Mouse (Mus musculus) cerebellum, adult 18-20 months (tissue): Measurements from ENCODE around the gene Ccl24.
"Not testable (repeated sequence)": the region's sequence is repeated elsewhere in the genome, so short reads cannot be mapped to it uniquely, and the experiment has no call there.

Source experiments
- DNase-seq, 2 experiments: peaks; one replicate each; pipeline ENCODE4 v3.0.0; 2021

Gene Ccl24

DNA sequence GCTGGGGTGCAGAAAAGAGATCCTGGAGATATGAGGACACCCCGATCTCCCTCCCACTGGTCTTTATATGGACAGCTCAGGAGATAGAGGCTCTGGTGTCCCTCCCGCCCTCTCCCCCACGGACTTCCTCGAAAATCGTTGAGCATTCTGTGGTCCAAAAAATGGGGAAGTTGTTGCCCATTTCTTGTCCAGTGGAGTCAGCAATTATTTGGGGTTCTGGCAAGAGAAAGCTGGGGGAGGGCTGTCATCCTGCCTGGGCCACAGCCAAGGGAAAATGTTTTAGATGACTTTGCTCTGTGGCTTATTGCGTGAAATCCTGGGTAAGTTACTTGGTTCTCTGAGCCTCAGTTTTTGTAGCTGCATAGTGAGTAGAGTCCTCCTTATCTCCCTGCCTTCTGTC lies at the start of gene Ccl24:
TSS of gene Ccl24 (minus strand) at position 44 of the 400 bp plus-strand sequence.
- DNase-seq, result no peak

DNA sequence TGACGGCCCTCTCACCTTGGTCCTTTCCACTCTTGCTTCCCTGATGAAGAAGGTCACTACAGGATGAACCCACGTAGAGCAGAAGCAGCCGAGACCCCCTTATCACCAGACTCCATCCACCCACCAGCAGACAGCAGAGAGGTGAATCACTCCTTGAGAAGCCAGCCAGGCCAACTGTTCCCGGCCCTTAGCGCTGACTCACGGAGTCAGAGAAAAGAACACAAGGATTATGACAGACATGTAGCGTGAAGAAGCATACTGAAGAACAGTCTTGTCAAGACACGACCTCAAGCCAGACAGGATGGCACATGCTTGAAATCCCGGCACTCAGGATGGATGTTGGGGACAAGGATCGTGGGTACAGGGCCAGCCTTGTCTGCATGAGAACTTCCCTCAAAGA lies 48.9 kb upstream of the Ccl24 start:
- DNase-seq, result no peak

DNA sequence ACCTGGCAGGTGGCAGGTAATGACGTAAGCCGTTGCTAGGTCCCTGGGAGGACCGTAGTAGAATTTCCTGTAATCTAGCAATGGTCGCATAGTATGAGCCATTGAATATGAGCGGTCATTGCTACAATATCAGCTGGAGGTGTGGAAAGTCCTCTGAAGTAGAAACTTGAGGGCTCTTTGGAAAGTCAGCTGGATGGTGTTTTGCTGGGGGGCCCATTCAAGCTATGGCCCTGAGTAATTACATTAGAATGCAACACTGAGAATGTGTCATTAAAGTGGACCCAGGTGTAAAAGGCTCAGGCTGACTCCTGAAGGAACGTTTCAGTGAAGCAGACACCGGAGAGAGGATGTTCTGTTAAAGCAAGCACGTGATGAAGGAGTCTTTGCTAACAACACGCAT lies 47.7 kb upstream of the Ccl24 start:
- DNase-seq, result no peak

DNA sequence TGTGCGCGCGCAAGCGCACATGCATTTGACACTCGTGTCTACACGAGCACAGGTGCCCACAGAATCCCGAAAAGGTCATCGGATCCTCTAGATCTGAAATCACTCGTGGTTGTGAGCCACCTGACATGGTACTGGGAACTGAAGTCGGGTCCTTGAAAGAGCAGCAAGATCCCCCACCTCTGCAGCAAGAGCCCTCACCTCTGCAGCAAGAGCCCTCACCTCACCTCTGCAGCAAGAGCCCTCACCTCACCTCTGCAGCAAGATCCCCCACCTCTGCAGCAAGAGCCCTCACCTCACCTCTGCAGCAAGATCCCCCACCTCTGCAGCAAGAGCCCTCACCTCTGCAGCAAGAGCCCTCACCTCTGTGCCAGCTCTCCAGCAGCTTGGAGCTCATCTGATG lies 46.9 kb upstream of the Ccl24 start:
- DNase-seq, result not testable (repeated sequence)

DNA sequence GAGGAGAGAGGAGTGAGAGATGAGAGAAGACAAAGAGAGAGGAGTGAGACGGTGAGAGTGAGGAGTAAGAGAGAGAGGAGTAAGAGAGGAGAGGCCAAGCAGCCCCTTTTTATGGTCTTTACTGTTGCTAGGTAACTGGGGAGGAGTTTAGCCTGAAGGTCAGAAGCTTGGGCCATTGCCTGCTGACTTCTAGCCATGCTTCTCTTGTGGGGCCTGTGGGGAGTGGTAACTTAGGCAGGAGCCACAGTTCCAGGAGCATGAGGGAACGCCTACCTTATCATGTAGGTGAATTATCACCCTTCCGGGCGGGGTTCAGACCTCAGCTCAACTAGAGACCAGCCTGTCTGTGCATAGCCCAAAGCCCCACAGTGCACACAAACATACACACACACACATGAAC lies 36.9 kb upstream of the Ccl24 start:
- DNase-seq, result no peak

DNA sequence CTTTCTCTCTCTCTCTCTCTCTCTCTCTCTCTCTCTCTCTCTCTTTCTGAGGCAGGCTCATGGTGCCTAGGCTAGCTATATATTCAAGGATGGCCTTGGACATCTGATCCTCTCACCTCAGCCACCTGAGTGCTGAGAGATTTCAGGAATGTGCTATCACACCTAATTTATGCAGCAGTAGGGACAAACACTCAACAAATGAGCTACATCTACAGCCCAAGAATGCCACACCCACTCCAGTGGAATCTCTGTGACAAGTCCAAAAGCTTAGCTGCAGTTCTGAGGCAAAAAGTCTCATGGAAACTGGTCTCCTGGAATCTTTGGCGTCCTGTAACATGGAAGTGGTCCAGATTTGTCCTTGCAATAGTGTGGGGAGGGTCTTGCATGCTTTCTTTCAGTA lies 34.7 kb upstream of the Ccl24 start:
- DNase-seq, result no peak

DNA sequence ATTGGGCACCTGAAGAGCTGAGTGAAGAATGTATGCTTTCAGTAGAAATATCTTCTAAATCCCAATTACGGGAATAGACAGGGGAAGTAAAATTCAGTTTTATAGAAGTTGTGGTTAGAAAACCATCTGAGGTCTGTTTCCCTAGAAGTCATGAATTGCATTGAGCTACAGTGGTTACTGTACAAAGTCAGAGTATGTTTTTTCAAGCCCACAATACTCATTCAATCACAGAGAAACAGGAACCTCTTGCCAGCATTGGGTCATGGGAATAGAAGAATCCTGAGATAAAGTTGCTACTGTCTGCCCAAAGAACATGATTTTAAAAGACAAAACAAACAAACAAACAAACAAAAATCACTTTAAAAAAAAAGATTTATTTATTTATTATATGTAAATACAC lies 33.9 kb upstream of the Ccl24 start:
- DNase-seq, result not testable (repeated sequence)

DNA sequence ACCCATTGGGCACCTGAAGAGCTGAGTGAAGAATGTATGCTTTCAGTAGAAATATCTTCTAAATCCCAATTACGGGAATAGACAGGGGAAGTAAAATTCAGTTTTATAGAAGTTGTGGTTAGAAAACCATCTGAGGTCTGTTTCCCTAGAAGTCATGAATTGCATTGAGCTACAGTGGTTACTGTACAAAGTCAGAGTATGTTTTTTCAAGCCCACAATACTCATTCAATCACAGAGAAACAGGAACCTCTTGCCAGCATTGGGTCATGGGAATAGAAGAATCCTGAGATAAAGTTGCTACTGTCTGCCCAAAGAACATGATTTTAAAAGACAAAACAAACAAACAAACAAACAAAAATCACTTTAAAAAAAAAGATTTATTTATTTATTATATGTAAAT lies 31.8 kb upstream of the Ccl24 start:
- DNase-seq, result not testable (repeated sequence)

DNA sequence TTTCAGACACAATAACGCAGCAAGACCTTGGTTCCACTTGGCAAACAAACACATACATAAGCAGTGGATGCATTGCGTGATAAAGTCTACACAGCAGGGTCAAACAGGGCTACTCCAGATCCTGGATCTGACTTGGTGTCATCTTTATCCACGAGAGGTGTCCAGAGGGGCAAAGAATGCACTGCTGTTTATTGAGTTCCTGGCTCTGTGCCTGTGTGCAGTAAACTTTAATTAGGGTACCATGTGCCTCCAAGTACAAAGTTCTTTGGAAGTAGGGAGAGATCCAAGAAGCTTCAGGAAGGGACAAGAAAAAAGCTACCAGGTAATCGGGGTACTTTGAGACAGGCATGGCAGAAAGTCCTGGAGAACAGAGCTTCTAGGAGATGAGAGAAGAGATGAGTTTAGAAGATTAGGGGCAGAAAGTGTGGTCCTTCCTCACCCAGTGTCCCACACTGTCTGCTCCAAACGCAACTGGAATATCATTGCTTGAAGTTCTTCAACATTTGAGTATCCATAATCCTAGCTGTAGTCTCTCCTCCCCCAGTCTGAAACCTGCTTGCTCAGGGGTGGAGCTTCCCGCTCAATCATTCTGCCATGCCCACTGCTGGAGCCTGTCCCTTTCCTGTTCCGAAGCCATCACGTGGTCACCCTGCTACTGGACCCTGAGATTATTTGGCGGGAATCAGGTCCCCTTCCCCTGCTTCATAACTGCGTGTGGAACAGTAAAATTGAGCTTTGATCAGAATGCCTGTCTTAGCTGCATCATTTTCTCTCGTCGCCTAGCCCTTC lies 17.3 kb upstream of the Ccl24 start:
- no peak for DNase-seq

DNA sequence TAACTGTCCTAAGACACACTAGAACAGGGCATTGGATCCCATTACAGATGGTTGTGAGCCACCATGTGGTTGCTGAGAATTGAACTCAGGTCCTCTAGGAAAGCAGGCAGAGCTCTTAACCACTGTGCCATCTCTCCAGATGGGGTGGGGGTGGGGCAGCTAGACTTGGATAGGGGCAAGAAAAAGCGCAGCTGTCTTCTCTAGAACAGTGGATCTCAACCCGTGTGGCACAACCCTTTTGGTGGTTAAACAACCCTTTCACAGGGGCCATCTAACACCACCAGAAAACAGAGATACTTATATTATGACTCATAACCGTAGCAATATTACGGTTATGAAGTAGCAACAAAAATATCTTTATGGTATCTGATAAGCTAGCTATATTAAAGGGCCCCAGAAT lies 14.9 kb upstream of the Ccl24 start:
- no peak for DNase-seq

DNA sequence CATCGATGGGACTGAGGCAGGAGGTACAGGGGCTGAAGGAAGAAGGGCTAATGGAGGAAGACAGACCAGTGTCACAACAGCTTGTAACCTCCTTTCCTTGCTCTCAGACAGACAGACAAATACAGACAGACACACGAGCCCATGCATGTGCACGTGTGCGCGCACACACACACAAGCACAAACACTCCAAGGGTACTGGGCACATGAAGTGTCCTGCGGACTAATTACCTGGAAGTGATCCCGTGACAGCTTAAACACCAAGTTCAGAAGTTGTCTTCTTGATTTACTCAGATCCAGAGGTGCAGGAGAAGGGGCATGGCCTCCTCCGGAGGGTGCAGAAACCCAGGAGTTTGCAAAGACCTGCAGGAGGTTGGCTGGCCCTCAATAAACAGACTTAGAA lies 12.8 kb upstream of the Ccl24 start:
- DNase-seq, result no peak

DNA sequence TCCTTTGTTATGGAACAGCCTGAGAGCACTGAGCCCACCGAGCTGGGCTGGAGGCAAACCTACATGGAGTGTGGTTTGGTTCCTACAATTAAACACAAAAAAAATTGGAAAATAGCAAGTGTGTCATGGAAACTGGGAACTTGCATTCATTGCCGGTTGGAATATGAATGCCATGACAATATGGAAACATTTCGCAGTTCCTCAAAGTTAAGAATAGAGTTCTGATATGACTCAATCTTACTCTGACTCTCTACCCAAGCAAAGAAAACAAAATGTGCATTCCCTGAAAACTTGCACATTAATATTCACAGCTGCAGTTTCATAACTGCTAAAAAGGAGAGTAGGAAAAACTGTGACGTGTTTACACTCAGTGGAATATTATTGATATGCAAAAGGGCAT lies 9.5 kb upstream of the Ccl24 start:
- no peak for DNase-seq

DNA sequence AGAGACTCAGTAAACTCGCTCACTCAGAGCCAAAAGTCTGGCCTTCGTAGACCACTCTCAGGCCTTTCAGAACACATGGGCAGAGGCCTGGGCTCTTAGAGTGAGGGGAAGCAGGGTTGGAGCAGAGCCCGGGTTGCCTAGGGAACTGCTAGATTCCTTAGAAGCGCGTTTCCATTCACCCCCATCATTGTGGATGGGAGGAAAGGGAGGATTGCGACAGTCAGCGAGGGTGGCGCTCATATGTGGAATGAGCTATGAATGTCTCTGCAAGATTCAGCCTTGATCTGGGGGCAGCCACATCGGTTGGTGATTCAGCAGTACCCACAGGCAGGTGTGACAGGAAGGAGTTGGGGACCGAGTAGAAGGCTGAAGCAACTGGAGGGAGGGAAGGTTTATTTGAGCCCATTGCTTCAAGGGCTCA lies 6.5 kb upstream of the Ccl24 start:
- no peak for DNase-seq

DNA sequence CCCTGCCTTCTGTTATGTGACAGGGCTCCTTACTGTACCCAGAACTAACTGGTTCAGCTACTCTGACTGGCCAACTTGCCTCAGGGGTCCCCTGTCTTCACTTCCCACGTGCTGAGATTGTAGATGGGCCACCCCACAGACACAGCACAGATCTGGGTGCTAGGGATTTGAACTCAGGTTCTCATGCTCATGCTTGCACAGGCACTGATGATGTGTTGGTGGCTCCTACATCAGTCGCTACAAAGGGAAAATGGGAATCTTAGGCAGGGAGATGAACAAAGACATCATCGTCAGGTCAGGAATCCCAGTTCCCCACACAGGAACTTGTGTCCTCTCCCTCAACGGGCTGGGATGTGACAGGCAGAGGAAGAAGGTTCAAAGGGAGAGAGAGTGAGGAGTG lies 3.2 kb upstream of the Ccl24 start:
- no peak for DNase-seq

DNA sequence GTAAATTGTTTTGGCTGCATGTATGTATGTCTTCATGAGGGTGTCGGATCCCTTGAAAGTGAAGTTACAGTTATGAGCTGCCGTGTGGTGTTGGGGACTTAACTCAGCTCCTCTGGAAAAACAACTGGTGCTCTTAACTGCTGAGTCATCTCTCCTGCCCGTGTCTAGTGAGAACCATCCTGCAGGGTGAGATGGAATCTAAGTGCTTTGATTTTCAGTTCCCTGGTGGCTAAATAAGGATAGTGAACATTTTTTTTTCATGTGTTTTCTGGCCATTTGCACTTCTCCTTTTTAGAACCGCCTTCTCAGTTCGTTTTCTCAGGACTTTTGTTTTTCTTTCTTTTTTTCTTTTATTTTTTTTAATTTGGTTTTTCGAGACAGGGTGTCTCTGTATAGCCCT lies 4.2 kb downstream of the Ccl24 start:
- DNase-seq, result no peak

DNA sequence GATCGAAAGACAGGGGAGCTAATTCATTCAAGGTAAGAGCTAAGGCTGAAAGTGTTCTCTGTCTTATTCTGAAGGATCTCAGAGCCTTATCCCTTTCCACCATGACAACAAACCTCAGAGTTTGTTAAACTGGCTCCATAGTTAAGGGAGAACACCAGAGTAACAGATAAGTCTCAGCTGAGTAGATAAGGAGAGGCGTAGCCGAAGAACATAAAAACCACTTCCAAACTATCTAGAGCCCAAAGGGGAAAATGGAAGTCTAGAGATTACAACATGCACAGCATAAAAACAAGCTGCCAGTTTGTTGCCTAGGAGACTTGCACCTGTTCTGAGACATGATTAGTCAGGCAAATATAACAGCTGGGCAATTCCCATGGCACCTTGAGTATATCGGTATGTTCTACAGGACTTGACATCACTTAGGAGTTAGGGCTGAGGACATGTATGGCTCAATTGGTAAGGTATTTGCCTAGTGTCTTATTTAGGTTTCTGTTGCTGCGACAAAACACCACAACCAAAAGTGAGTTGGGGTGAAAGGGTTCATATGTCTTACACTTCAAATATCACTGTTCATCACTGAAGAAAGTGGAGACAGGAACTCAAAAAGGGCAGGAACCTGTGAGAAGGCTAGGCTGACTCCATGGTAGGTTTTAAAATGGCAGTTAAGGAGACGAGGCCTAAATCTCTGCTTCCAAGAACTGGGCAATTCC lies 5.1 kb downstream of the Ccl24 start:
- DNase-seq, result no peak

DNA sequence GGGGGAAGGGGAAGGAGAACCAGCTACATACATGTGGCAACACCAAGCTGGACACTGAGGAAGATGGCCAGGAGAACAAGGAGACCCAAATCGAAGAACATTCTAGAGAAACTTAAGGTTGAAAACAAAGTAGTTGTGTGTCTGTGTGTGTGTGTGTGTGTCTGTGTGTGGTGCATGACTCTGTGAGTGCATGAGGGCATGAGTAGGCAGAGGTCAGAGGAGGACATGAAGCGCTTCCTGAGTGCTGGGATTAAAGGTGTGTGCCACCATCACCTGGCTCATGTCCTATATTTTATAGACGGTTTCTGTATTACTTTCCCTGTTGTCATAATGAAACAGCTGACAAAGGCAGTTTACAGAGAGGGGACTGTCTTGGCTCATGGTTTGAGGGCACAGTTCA lies 9.4 kb downstream of the Ccl24 start, which contains the start of gene Ccl26:
TSS of gene Ccl26 (minus strand) at position 101 of the 400 bp plus-strand sequence.
- DNase-seq, result no peak

DNA sequence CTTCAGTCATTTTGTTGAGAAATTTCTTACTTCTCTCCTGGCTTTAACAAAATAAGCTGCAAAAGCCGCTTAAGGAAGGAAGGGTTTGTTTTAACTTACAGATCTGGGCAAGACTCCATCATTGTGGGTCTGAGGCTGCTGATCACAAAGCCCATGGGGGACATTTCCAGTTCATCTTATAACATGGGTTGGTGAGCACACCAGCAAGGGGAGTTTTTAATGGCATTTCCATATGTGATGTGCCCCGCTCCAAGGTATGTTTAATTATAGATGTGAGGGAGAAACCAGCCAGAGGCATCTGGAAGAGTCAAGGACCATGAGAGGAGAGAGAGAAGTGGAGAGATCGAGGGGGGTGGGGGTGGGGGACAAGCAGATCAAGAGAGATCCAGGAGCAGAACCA lies 15.2 kb downstream of the Ccl24 start:
- DNase-seq, result no peak

DNA sequence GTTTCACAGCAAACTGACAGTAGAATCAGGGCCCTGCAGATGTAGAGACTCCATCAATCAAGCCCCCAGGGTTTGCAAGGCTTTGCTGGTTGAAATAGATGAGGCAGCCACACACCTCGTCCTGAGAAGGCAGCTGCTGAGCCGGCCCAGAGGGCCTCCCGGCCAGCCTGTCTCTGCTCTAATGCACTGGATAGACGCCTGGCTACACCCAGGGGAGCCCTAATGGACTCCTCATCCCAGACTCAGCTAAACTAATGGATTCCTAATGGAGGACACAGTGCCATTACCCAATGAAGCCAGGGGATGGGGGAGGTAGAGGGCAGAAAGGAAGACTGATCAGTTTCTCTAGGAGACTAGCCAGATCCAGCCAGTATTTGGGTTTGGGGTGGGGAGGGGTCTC lies 15.8 kb downstream of the Ccl24 start:
- no peak for DNase-seq

DNA sequence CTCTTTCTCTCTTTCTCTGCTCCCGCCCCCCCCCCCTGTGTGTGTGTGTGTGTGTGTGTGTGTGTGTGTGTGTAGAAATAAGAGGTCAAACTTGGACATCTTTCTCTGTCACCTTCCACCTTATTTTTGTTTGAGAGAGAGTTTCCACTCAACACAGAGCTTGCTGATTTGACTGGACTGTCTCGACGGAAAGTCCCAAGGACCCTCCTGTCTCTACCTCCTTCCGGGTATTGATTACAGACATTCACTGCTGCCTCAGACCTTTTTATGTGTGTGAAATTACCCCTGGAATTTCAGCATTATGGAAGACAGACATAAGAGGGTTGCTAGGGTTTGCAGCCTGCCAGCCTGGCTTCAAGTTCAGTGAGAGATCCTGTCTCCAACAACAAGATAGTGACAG lies 16.6 kb downstream of the Ccl24 start:
- DNase-seq, result no peak

DNA sequence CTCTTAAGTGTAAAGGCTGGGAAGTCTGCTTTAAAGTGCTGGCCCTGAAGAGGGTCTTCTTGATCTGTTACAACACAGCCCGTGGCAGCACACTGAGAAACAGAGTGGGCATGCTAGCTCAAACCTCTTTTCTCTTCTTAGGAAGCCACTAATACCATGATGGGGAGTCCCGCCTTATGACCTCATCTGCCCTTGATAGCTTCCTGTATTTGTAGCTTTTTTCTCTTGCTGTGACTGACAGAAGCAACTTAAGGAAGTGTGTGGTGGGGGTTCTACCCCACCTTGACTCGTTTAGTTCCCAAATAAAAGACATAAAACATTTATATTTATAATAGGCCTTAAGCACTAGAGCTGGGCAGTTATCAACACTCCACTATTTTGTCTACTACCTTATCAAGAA lies 21.3 kb downstream of the Ccl24 start:
- DNase-seq, result no peak

DNA sequence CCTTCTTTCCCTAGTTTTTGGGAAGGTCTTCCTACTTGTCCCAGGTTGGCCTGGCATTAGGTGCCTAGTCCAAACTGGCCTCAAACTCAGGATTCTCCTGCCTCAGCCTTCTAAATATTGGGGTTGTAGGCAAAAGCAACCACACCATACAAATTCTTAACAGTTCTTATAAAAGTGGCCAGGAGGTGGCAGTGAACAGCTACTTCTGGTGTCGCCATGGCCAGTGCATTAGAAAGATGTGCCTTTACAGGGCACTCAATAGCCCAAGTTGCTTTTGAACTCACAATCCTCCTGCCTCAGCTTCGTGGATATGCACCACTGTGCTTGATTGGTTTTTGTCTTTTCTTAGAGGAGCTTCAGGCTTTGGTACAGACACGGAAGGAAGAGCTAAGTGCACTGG lies 21.9 kb downstream of the Ccl24 start:
- DNase-seq, result peak in 1 of 2 experiments; percentile 15

DNA sequence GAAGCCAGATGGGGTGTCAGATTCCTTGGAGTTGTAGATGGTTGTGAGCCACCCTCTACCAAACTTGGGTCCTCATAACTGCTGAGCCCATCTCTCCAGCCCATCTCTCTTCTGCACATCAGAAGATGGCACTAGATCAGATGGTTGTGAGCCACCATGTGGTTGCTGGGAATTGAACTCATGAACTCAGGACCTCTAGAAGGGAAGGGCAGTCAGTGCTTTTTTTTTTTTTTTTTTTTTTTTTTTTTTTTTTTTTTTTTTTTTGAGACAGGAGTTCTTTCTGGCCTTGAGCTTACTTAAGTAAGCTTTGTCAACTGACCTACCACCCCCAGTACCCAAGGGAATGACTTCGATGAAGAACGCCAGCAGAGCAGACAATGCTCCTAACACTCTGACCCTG lies 24.9 kb downstream of the Ccl24 start:
- DNase-seq, result no peak
